Mouse (Mus musculus): Measurements from ENCODE around the gene Gpr27. TPM values are rescaled to one million over a fixed set of nuclear protein-coding genes. Genes with fewer than 3 reads are reported as not detected.
A peak's percentile ranks its signal among the peaks of the same experiment; 100 is the strongest.

Gpr27 gene
- polyA plus RNA-seq, 1 experiment from 2014 or later = 6.5 TPM

DNA sequence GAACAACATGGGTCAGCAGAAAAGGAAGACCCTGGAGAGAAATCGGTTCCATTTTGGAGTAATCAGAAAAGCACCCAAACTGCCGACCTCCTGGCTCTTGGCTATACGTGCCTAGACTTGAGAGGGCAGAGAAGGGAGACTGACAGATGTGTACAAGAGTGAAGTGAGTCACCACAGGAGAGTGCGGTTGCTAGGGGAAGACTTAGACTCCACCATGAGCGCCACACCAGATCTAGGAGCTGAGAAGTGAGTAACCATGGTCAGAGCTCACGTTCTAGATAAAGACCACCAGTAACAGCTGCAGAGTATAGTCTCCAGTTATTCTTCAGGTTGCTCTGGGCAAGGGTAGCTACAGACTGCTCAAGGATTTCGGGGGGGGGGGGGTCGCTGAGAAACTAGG lies 29.2 kb upstream of the Gpr27 start:
- peaks cover 28% of the 10 kb centered on the region for H3K4me1 ChIP-seq
- no peaks in the 10 kb centered on the region for H3K36me3 ChIP-seq
- no peak overlapping the region for H3K27ac ChIP-seq
- H3K4me2 ChIP-seq = no peak overlapping the region
- H3K4me3 ChIP-seq = no peak overlapping the region
- H3K9me3 ChIP-seq = no peaks in the 10 kb centered on the region
- no peak for ATAC-seq (ENCODE audit: insufficient number of reproducible peaks, low FRiP score, low TSS enrichment, low read depth)
- 71% methylated on average over 8 of the region's 8 CpGs for WGBS
- H3K9ac ChIP-seq = no peak overlapping the region
- H3K27me3 ChIP-seq = no peaks in the 10 kb centered on the region

DNA sequence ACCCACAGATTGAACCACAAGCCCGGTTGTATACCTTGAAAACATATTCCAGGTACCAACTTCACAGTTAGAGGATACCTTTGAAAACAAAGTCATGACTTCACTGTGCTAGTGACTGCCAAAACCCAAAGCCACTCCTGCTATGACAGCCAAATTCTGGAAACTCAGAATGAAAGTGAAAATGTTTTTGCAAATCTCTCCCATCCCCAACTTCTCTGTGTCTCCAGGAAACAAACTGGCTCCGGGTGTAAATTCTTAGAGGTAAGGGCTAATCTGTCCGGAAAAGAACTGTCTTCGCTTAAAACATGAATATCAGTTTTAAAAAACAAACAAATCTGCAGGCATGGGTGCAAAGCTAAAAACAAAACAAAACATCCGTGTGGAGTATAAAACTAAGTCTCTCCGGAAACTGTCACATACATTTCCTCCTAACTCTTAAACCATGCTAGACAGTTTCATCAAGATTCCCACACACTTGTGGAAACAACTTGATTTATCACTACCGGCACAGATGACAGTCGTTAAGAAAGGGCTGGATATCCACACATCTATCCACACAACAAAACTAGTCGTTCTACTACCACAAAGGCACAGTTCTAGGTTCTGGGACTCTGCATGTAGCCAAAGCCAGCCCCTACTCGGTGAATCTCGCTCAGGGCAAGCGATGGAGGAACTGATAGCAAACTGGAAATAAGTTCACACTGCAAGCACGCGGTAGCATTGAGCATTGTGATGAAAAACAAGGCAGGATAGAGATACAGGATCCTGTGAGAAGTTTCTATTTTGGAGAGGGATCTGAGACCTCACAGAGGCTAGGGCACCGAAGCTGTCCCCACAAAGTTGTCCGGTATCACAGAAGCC lies 26.8 kb upstream of the Gpr27 start:
- Histone ChIP-seq H3K4me2 (peak overlapping the region; percentile 93), H3K27me3 (0 out of 2 replicates have a peak, but pooled peaks cover 3% of the 10 kb centered on the region)

DNA sequence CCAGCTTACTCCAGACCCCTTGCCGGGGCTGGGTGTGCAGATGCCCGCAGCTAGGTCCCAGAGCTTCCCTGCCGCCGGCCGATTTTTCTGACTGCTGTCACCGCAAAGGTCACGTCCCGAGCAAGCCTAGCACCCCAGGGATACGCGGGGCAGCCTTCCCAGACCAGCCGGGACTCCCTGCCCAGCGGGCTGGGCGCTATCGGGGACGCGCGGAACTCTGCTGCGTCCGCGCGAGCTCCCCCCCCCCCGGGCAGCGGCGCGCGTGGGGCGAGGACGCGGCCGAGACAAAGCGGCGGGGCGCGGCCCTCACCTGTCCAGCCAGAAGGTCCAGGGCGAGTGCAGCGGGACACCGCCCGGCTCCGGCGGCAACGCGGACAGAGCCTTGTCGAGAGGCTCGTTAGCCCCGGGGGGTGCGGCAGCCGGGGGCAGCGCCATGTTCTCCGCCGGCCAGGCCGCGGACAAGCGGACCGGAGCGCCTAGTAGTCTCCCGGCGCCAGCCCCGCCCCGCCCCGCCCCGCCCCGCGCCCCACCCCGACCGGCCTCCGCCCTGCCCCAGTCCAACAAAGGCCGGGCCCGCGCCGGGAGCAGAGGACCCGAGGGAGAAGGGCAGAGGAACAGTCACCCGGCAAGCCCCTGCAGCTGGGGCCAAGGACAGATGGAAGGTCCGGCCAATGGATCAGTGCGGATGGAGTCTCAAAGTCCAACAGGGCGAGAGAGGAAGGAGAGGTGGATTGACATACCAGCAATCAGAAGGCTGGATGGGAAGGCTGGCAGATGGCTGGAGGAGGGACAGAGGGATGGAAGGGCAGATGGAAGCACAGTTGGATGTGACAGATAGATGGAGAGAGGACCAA lies 25.9 kb upstream of the Gpr27 start, which contains the start of the genes Eif4e3 and Gm20696:
TSS of gene Eif4e3 (minus strand) at position 454 of the 854 bp plus-strand sequence.
TSS of gene Gm20696 (minus strand) at position 480 of the 854 bp plus-strand sequence.
- H3K27me3 ChIP-seq = 0 out of 2 replicates have a peak, but pooled peaks cover 3% of the 10 kb centered on the region
- H3K4me2 ChIP-seq = peak within 1 kb of the TSS; percentile 93
- under 1% methylated on average over 70 of the region's 75 CpGs for WGBS
- peak within 1 kb of the TSS; percentile 68 for H3K9ac ChIP-seq
- ATAC-seq (ENCODE audit: insufficient number of reproducible peaks, low FRiP score, low TSS enrichment, low read depth) = peak; percentile 60; the same call in 1 of the 2 replicates
- H3K36me3 ChIP-seq = no peaks in the 10 kb centered on the region
- H3K27ac ChIP-seq = peak within 1 kb of the TSS; percentile 47; the same call in 1 of the 2 replicates
- peak within 1 kb of the TSS; percentile 71 for H3K4me3 ChIP-seq
- H3K9me3 ChIP-seq = no peaks in the 10 kb centered on the region
- H3K4me1 ChIP-seq = peaks cover 28% of the 10 kb centered on the region

More for the DNA sequence above, 26.8 kb upstream of the Gpr27 start:
- 22% methylated on average over 16 of the region's 16 CpGs for WGBS
- no peaks in the 10 kb centered on the region for H3K9me3 ChIP-seq
- H3K27ac ChIP-seq = no peak overlapping the region
- peak overlapping the region; percentile 68 for H3K9ac ChIP-seq
- no peaks in the 10 kb centered on the region for H3K36me3 ChIP-seq
- H3K4me3 ChIP-seq = peak overlapping the region; percentile 71
- no peak for ATAC-seq (ENCODE audit: insufficient number of reproducible peaks, low FRiP score, low TSS enrichment, low read depth)
- H3K4me1 ChIP-seq = peaks cover 28% of the 10 kb centered on the region

DNA sequence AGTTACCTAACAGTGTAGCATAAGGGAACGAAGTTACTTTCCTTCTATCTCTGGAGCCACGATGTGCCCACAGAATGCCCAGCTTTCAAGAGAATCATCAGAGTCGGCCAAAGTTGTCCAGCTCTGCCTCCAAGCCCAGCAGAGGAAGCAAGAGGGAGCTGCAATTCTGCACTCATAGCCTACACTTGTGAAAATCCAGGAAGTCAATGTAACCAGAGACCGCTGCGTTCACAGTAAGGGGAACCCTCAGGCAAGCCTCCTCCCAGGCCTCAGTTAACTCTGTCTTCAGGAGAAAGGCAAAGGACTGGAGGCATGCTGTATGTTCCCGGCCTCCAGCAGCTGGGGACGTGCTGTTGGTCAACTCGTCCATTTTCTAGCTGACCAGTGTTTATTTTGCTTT lies 25.2 kb upstream of the Gpr27 start:
- no peak overlapping the region for H3K9ac ChIP-seq
- 20% methylated on average over 8 of the region's 8 CpGs for WGBS
- peak overlapping the region; percentile 47; the same call in 1 of the 2 replicates for H3K27ac ChIP-seq
- H3K27me3 ChIP-seq = 0 out of 2 replicates have a peak, but pooled peaks cover 3% of the 10 kb centered on the region
- peak overlapping the region; percentile 93 for H3K4me2 ChIP-seq
- peak overlapping the region; percentile 71 for H3K4me3 ChIP-seq
- H3K4me1 ChIP-seq = peaks cover 28% of the 10 kb centered on the region
- H3K36me3 ChIP-seq = no peaks in the 10 kb centered on the region
- no peak for ATAC-seq (ENCODE audit: insufficient number of reproducible peaks, low FRiP score, low TSS enrichment, low read depth)
- no peaks in the 10 kb centered on the region for H3K9me3 ChIP-seq

DNA sequence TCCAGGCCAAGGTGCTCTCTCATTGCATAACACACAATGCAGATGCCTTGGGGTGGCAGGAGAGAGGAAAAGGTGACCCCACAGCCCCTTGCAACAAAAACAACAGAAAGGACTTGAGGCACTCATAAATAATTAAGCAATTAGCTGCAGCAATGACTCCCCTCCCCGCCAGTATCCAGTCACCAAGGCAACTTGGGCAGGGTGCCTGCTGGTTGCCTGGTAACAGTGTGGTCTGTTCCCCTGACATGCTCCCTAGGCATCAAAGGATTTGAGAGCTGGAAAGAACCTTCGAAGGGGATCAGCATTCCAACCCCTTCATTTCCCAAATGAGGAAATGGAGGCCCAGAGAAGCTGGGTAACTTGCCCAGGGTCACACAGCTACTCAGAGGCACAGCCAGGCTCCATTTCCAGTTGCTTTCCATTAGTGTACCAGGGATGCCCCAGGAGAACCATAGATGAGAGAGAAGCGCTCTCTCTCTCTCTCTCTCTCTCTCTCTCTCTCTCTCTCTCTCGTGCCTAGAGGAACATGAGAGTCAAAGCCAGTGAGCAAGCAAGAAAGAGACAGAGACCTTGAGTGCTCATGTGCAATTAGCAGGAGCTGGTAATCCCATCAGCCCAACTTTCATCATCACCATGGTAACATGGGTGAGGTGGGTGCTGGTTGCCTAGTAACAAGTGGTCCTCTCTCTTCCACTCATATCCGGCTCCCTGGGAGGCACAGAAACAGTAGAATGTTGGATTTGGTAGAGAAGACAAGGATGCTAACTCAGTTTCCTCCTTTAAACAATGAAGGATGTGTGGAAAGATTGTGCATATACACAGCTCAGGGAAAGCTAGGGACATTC lies 22.8 kb upstream of the Gpr27 start:
- no peaks in the 10 kb centered on the region for H3K9me3 ChIP-seq
- no peak for ATAC-seq (ENCODE audit: insufficient number of reproducible peaks, low FRiP score, low TSS enrichment, low read depth)
- 0 out of 2 replicates have a peak, but pooled peaks cover 3% of the 10 kb centered on the region for H3K27me3 ChIP-seq
- WGBS = 36% methylated on average over 5 of the region's 5 CpGs
- no peak overlapping the region for H3K4me3 ChIP-seq
- no peak overlapping the region for H3K9ac ChIP-seq
- no peak overlapping the region for H3K27ac ChIP-seq
- no peaks in the 10 kb centered on the region for H3K36me3 ChIP-seq
- H3K4me2 ChIP-seq = no peak overlapping the region
- peaks cover 22% of the 10 kb centered on the region for H3K4me1 ChIP-seq

DNA sequence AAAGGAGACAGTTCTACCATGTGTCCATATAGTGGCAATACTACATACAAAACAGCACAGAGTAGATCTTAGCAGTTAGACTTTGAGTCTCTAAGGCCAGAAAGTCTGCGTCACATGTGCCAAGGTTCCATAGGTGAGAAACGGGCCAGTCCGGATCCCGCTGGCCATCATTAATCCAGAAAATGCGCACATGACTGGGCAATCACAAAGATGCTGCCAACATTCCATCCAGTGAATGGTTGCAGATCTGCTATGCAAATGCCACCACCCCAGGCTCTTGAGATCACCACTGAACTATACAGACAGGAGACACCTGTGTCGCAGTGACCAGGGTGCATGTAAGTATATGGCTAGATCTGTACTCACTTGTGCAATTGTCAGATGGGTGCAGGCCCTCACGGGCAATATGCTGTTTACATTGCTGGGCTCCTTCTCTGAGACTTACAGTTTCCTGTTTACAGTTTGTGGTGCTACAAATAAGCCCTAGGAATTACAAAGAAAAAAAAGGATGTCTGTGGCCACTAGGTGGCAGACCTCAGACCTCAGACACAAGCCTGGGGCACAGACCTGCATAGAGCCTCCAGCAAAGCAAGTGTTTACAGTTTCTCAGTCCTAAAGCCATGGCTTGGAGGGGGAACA lies 21.9 kb upstream of the Gpr27 start:
- ATAC-seq (ENCODE audit: insufficient number of reproducible peaks, low FRiP score, low TSS enrichment, low read depth) = no peak
- Histone ChIP-seq H3K9ac (no peak overlapping the region), H3K9me3 (no peaks in the 10 kb centered on the region), H3K4me1 (peaks cover 19% of the 10 kb centered on the region), H3K4me3 (no peak overlapping the region), H3K27me3 (0 out of 2 replicates have a peak, but pooled peaks cover 3% of the 10 kb centered on the region), H3K36me3 (no peaks in the 10 kb centered on the region), H3K27ac (no peak overlapping the region), H3K4me2 (no peak overlapping the region)
- 80% methylated on average over 7 of the region's 7 CpGs for WGBS

DNA sequence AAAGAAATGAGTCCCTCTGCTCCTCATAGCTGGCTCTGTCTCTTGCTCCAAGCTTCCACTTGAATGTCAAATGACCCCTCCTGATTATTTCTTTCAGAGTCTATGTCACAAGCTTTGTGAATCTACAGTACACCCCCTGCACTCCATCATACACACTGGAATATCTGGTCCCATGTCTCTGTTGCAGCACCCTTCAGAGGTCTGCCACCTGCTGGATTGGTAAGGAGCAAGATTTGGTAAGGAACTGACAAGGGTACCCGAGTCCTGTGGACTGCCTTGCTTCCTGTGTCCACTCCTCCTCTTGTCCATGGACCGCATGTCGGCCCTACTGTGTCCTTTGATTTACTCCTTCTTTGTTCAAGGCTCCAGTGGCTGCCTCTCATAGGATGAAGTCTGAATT lies 20.7 kb upstream of the Gpr27 start:
- H3K4me1 ChIP-seq = peaks cover 8% of the 10 kb centered on the region
- H3K9me3 ChIP-seq = no peaks in the 10 kb centered on the region
- no peak overlapping the region for H3K4me3 ChIP-seq
- ATAC-seq (ENCODE audit: insufficient number of reproducible peaks, low FRiP score, low TSS enrichment, low read depth) = no peak
- H3K9ac ChIP-seq = no peak overlapping the region
- H3K4me2 ChIP-seq = no peak overlapping the region
- no peak overlapping the region for H3K27ac ChIP-seq
- H3K27me3 ChIP-seq = 0 out of 2 replicates have a peak, but pooled peaks cover 3% of the 10 kb centered on the region
- 65% methylated on average over 3 of the region's 3 CpGs for WGBS
- H3K36me3 ChIP-seq = no peaks in the 10 kb centered on the region

DNA sequence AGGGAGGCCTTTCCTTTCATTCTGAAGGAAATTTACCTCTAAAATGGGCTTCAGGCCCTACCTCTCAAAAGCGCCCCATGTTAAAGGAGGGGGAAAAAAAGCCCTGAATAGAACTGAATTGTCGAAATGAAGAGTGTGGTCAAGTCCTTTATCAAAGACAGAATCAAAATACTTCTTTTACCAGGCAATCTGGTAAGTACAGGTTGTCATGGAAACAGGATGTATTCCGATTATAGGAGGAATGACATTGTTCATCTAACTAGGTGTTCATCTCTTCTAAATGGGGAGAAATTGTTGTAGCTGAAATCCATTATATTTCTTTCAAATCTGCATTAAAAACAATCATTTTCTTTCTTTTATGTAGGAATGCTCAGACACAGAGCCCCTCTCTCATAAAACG lies 18.0 kb upstream of the Gpr27 start:
- no peaks in the 10 kb centered on the region for H3K36me3 ChIP-seq
- H3K4me2 ChIP-seq = no peak overlapping the region
- no peak for ATAC-seq (ENCODE audit: insufficient number of reproducible peaks, low FRiP score, low TSS enrichment, low read depth)
- H3K9me3 ChIP-seq = no peaks in the 10 kb centered on the region
- 77% methylated on average over 4 of the region's 4 CpGs for WGBS
- H3K27ac ChIP-seq = no peak overlapping the region
- H3K9ac ChIP-seq = no peak overlapping the region
- H3K27me3 ChIP-seq = no peaks in the 10 kb centered on the region
- no peaks in the 10 kb centered on the region for H3K4me1 ChIP-seq
- no peak overlapping the region for H3K4me3 ChIP-seq

DNA sequence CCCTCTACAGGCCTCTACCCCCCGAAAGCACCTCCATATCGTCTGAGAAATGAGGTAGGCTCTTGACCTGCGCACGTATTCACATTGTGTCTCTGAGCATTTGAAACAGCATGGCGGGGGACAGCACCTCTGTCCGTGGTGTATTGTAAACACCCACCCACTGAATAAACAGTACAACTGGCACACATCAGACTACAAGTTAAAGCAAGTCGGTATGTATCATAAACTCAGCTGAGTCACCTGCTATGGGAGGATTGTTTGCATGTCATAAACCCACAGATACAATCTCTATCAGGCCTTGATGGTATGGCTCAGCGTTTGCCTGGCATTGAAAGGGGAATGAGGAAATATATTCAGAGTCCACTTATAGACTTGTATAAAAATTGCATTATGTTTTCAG lies 15.2 kb upstream of the Gpr27 start:
- Histone ChIP-seq H3K27ac (no peak overlapping the region), H3K9ac (no peak overlapping the region), H3K27me3 (no peaks in the 10 kb centered on the region), H3K36me3 (no peaks in the 10 kb centered on the region), H3K4me2 (no peak overlapping the region), H3K4me1 (no peaks in the 10 kb centered on the region), H3K9me3 (no peaks in the 10 kb centered on the region), H3K4me3 (no peak overlapping the region)
- 74% methylated on average over 8 of the region's 8 CpGs for WGBS
- no peak for ATAC-seq (ENCODE audit: insufficient number of reproducible peaks, low FRiP score, low TSS enrichment, low read depth)

DNA sequence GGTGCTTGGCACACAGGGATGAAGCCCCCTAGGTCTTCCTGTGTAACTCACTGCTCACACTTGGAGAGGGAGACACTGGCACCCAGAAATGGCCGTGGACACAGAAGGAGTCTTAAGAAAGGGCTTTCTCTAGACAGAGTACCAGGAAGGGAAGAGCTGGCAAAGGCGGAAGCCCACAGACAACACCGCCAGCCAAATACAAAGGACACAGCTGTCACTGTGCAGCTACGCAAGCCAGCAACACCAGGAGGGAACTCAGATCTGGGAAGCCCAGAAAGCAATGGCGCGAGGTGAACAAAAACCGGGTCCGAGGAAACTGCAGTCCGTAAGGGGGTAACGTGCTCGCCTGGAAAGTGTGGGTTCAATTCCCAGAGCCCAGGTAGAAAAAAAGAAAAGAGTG lies 14.4 kb upstream of the Gpr27 start:
- Histone ChIP-seq H3K9me3 (no peaks in the 10 kb centered on the region), H3K4me2 (no peak overlapping the region), H3K4me1 (no peaks in the 10 kb centered on the region), H3K9ac (no peak overlapping the region), H3K27me3 (no peaks in the 10 kb centered on the region), H3K4me3 (no peak overlapping the region), H3K27ac (no peak overlapping the region), H3K36me3 (no peaks in the 10 kb centered on the region)
- no peak for ATAC-seq (ENCODE audit: insufficient number of reproducible peaks, low FRiP score, low TSS enrichment, low read depth)
- WGBS = 90% methylated on average over 11 of the region's 11 CpGs

DNA sequence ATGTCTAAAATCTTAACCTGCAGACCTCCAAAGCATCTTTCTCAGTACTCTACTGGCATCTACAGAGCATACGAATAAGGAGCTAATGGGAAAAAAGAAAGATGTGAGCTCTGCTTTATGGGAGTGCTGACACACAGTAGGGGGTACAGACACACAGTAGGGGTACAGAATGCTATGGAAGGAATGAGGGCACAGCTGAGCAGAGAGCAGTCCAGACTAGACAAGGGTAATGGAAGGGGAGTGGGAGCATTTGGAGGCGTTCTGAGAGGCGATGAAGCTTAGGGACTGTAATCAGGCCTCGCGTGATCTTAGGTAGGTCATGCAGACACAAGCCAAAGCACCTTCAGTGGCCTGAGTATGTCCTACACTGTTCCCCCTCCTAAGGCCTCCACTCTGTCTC lies 8.5 kb upstream of the Gpr27 start:
- H3K27me3 ChIP-seq = peaks cover 2% of the 10 kb centered on the region; the same call in 1 of the 2 replicates
- H3K27ac ChIP-seq = no peak overlapping the region
- H3K9me3 ChIP-seq = no peaks in the 10 kb centered on the region
- H3K4me2 ChIP-seq = no peak overlapping the region
- H3K4me3 ChIP-seq = no peak overlapping the region
- no peaks in the 10 kb centered on the region for H3K36me3 ChIP-seq
- no peak overlapping the region for H3K9ac ChIP-seq
- H3K4me1 ChIP-seq = no peaks in the 10 kb centered on the region
- WGBS = 84% methylated on average over 5 of the region's 5 CpGs
- ATAC-seq (ENCODE audit: insufficient number of reproducible peaks, low FRiP score, low TSS enrichment, low read depth) = no peak

Data from limb, embryonic 15.5 days (tissue).